Mouse (Mus musculus): Measurements from ENCODE around the gene Gm11555. TPM values are rescaled to one million over a fixed set of nuclear protein-coding genes. Genes with fewer than 3 reads are reported as not detected.
"Not testable (repeated sequence)": the region's sequence is repeated elsewhere in the genome, so short reads cannot be mapped to it uniquely, and the experiment has no call there.

The Gm11555 gene
- polyA plus RNA-seq, 1 experiment from 2014 or later = not detected

GRCm38 (mm10) chr11:99630890-99631289, 19.1 kb downstream of the Gm11555 start:
- Histone ChIP-seq H3K9ac (ENCODE audit: low read length) (no peak overlapping the region), H3K27ac (replicated peaks in 1 of 2; ENCODE audit: control insufficient read depth in 1 of 2, insufficient read depth in 1 of 2, low read depth in 2 of 2, low read length in 2 of 2) (no peak overlapping the region), H3K4me3 (ENCODE audit: control insufficient read depth in 1 of 2, insufficient read depth in 1 of 2, low read depth in 1 of 2, low read length in 2 of 2) (no peak overlapping the region), H3K4me1 (ENCODE audit: control insufficient read depth in 2 of 2, insufficient read depth in 2 of 2, low read length in 2 of 2) (no peaks in the 10 kb centered on the region), H3K36me3 (ENCODE audit: control insufficient read depth, insufficient read depth, low read length) (no peaks in the 10 kb centered on the region), H3K27me3 (ENCODE audit: control insufficient read depth, insufficient read depth, low read length) (no peaks in the 10 kb centered on the region), H3K4me2 (ENCODE audit: low read length) (no peak overlapping the region), H3K9me3 (ENCODE audit: control insufficient read depth, low read length) (no peaks in the 10 kb centered on the region)
- ATAC-seq (ENCODE audit: insufficient number of reproducible peaks, insufficient read depth, low FRiP score, low read depth) = no peak
- WGBS = 61% methylated on average over 3 of the region's 3 CpGs

GRCm38 (mm10) chr11:99628138-99628537, 21.9 kb downstream of the Gm11555 start, which contains the start of gene Krtap4-1:
Krtap4-1 (minus strand) TSS chr11:99628238.
- Histone ChIP-seq H3K4me2 (ENCODE audit: low read length) (no peak within 1 kb of the TSS), H3K27me3 (ENCODE audit: control insufficient read depth, insufficient read depth, low read length) (no peaks in the 10 kb centered on the region), H3K36me3 (ENCODE audit: control insufficient read depth, insufficient read depth, low read length) (no peaks in the 10 kb centered on the region), H3K4me1 (ENCODE audit: control insufficient read depth in 2 of 2, insufficient read depth in 2 of 2, low read length in 2 of 2) (no peaks in the 10 kb centered on the region), H3K9ac (ENCODE audit: low read length) (no peak within 1 kb of the TSS), H3K4me3 (ENCODE audit: control insufficient read depth in 1 of 2, insufficient read depth in 1 of 2, low read depth in 1 of 2, low read length in 2 of 2) (no peak within 1 kb of the TSS), H3K9me3 (ENCODE audit: control insufficient read depth, low read length) (no peaks in the 10 kb centered on the region), H3K27ac (replicated peaks in 1 of 2; ENCODE audit: control insufficient read depth in 1 of 2, insufficient read depth in 1 of 2, low read depth in 2 of 2, low read length in 2 of 2) (no peak within 1 kb of the TSS)
- ATAC-seq (ENCODE audit: insufficient number of reproducible peaks, insufficient read depth, low FRiP score, low read depth) = no peak
- WGBS = 69% methylated on average over 4 of the region's 4 CpGs

GRCm38 (mm10) chr11:99620335-99620734, 29.7 kb downstream of the Gm11555 start, which contains the start of gene Gm11562:
Gm11562 (minus strand) TSS chr11:99620435.
- Histone ChIP-seq H3K9ac (ENCODE audit: low read length) (no peak within 1 kb of the TSS), H3K27ac (replicated peaks in 1 of 2; ENCODE audit: control insufficient read depth in 1 of 2, insufficient read depth in 1 of 2, low read depth in 2 of 2, low read length in 2 of 2) (no peak within 1 kb of the TSS), H3K4me1 (ENCODE audit: control insufficient read depth in 2 of 2, insufficient read depth in 2 of 2, low read length in 2 of 2) (no peaks in the 10 kb centered on the region), H3K36me3 (ENCODE audit: control insufficient read depth, insufficient read depth, low read length) (no peaks in the 10 kb centered on the region), H3K4me2 (ENCODE audit: low read length) (no peak within 1 kb of the TSS), H3K4me3 (ENCODE audit: control insufficient read depth in 1 of 2, insufficient read depth in 1 of 2, low read depth in 1 of 2, low read length in 2 of 2) (no peak within 1 kb of the TSS), H3K9me3 (ENCODE audit: control insufficient read depth, low read length) (no peaks in the 10 kb centered on the region), H3K27me3 (ENCODE audit: control insufficient read depth, insufficient read depth, low read length) (no peaks in the 10 kb centered on the region)
- 77% methylated on average over 2 of the region's 2 CpGs for WGBS
- ATAC-seq (ENCODE audit: insufficient number of reproducible peaks, insufficient read depth, low FRiP score, low read depth) = no peak

- Histone ChIP-seq H3K4me1 (ENCODE audit: control insufficient read depth in 2 of 2, insufficient read depth in 2 of 2, low read length in 2 of 2) (no peaks in the 10 kb centered on the region), H3K9me3 (ENCODE audit: control insufficient read depth, low read length) (no peaks in the 10 kb centered on the region), H3K27me3 (ENCODE audit: control insufficient read depth, insufficient read depth, low read length) (no peaks in the 10 kb centered on the region), H3K4me2 (ENCODE audit: low read length) (no peak within 1 kb of the TSS), H3K36me3 (ENCODE audit: control insufficient read depth, insufficient read depth, low read length) (no peaks in the 10 kb centered on the region), H3K4me3 (ENCODE audit: control insufficient read depth in 1 of 2, insufficient read depth in 1 of 2, low read depth in 1 of 2, low read length in 2 of 2) (no peak within 1 kb of the TSS), H3K27ac (replicated peaks in 1 of 2; ENCODE audit: control insufficient read depth in 1 of 2, insufficient read depth in 1 of 2, low read depth in 2 of 2, low read length in 2 of 2) (no peak within 1 kb of the TSS), H3K9ac (ENCODE audit: low read length) (no peak within 1 kb of the TSS)
- 64% methylated on average over 3 of the region's 3 CpGs for whole genome bisulfite sequencing
- ATAC-seq (ENCODE audit: insufficient number of reproducible peaks, insufficient read depth, low FRiP score, low read depth) = no peak
These were observed 35.2 kb downstream of the Gm11555 start, which contains the start of gene Krtap2-4 for GRCm38 (mm10) chr11:99614796-99615363. Krtap2-4 (minus strand) TSS chr11:99614846.

- WGBS = 56% methylated on average over 1 of the region's 2 CpGs
- not testable (repeated sequence) for ATAC-seq (ENCODE audit: insufficient number of reproducible peaks, insufficient read depth, low FRiP score, low read depth); H3K36me3 ChIP-seq (ENCODE audit: control insufficient read depth, insufficient read depth, low read length); H3K9me3 ChIP-seq (ENCODE audit: control insufficient read depth, low read length); H3K4me1 ChIP-seq (ENCODE audit: control insufficient read depth in 2 of 2, insufficient read depth in 2 of 2, low read length in 2 of 2); H3K27ac ChIP-seq (replicated peaks in 1 of 2; ENCODE audit: control insufficient read depth in 1 of 2, insufficient read depth in 1 of 2, low read depth in 2 of 2, low read length in 2 of 2); H3K27me3 ChIP-seq (ENCODE audit: control insufficient read depth, insufficient read depth, low read length); H3K4me2 ChIP-seq (ENCODE audit: low read length); H3K4me3 ChIP-seq (ENCODE audit: control insufficient read depth in 1 of 2, insufficient read depth in 1 of 2, low read depth in 1 of 2, low read length in 2 of 2); H3K9ac ChIP-seq (ENCODE audit: low read length)
These were observed 39.9 kb downstream of the Gm11555 start, which contains the start of gene Gm11937 for GRCm38 (mm10) chr11:99610089-99610488. Gm11937 (minus strand) TSS chr11:99610189.

GRCm38 (mm10) chr11:99609126-99609525, 40.9 kb downstream of the Gm11555 start:
- 56% methylated on average over 1 of the region's 1 CpGs for WGBS
- ATAC-seq (ENCODE audit: insufficient number of reproducible peaks, insufficient read depth, low FRiP score, low read depth) = no peak
- no peak overlapping the region for H3K4me2 ChIP-seq (ENCODE audit: low read length)

GRCm38 (mm10) chr11:99603208-99603607, 46.8 kb downstream of the Gm11555 start, which contains the start of gene Gm11938:
Gm11938 (minus strand) TSS chr11:99603308.
- not testable (repeated sequence) for H3K36me3 ChIP-seq (ENCODE audit: control insufficient read depth, insufficient read depth, low read length); H3K4me1 ChIP-seq (ENCODE audit: control insufficient read depth in 2 of 2, insufficient read depth in 2 of 2, low read length in 2 of 2); H3K4me2 ChIP-seq (ENCODE audit: low read length); ATAC-seq (ENCODE audit: insufficient number of reproducible peaks, insufficient read depth, low FRiP score, low read depth); H3K9ac ChIP-seq (ENCODE audit: low read length); H3K9me3 ChIP-seq (ENCODE audit: control insufficient read depth, low read length); H3K4me3 ChIP-seq (ENCODE audit: control insufficient read depth in 1 of 2, insufficient read depth in 1 of 2, low read depth in 1 of 2, low read length in 2 of 2); H3K27me3 ChIP-seq (ENCODE audit: control insufficient read depth, insufficient read depth, low read length); H3K27ac ChIP-seq (replicated peaks in 1 of 2; ENCODE audit: control insufficient read depth in 1 of 2, insufficient read depth in 1 of 2, low read depth in 2 of 2, low read length in 2 of 2)
- 44% methylated on average over 1 of the region's 1 CpGs for WGBS

More at GRCm38 (mm10) chr11:99609126-99609525, 40.9 kb downstream of the Gm11555 start:
- Histone ChIP-seq H3K4me3 (ENCODE audit: control insufficient read depth in 1 of 2, insufficient read depth in 1 of 2, low read depth in 1 of 2, low read length in 2 of 2) (no peak overlapping the region), H3K9ac (ENCODE audit: low read length) (no peak overlapping the region), H3K27ac (replicated peaks in 1 of 2; ENCODE audit: control insufficient read depth in 1 of 2, insufficient read depth in 1 of 2, low read depth in 2 of 2, low read length in 2 of 2) (no peak overlapping the region), H3K27me3 (ENCODE audit: control insufficient read depth, insufficient read depth, low read length) (no peaks in the 10 kb centered on the region), H3K4me1 (ENCODE audit: control insufficient read depth in 2 of 2, insufficient read depth in 2 of 2, low read length in 2 of 2) (no peaks in the 10 kb centered on the region), H3K9me3 (ENCODE audit: control insufficient read depth, low read length) (no peaks in the 10 kb centered on the region), H3K36me3 (ENCODE audit: control insufficient read depth, insufficient read depth, low read length) (no peaks in the 10 kb centered on the region)

All from heart, embryonic 14.5 days (tissue).